Mouse (Mus musculus) T-helper 17 cell (primary cell): ENCODE data around the gene 3110021N24Rik.
"Not testable (repeated sequence)": the region's sequence is repeated elsewhere in the genome, so short reads cannot be mapped to it uniquely, and the experiment has no call there.

Source experiments
- in situ Hi-C, 2 experiments: fragments of 300-600 bp; cut with MboI, MseI; formaldehyde crosslinking; loops; 1 replicate in 1 of 2; 2 replicates in 1 of 2; pipeline ENCODE4 v1.15.1; 2025; ENCODE audit warnings: high pct_unique_total_duplicates in 2 of 2

3110021N24Rik gene

GRCm38 (mm10) chr4:108719349-108719748, at the start of gene 3110021N24Rik:
Gene 3110021N24Rik (plus strand): TSS chr4:108719649.
- in situ Hi-C loops: no loop called here

GRCm38 (mm10) chr4:108686156-108686555, 33.3 kb upstream of the 3110021N24Rik start:
- in situ Hi-C loops: no loop called here

GRCm38 (mm10) chr4:108687098-108687497, 32.4 kb upstream of the 3110021N24Rik start:
- in situ Hi-C loops: not testable (repeated sequence)

- in situ Hi-C loops: no loop called here
Observed at GRCm38 (mm10) chr4:108690479-108690878, 29.0 kb upstream of the 3110021N24Rik start.

- in situ Hi-C loops: no loop called here
Observed at GRCm38 (mm10) chr4:108691469-108691868, 28.0 kb upstream of the 3110021N24Rik start.

- in situ Hi-C loops: no loop called here
Observed at GRCm38 (mm10) chr4:108696934-108697333, 22.5 kb upstream of the 3110021N24Rik start.

GRCm38 (mm10) chr4:108708209-108708608, 11.2 kb upstream of the 3110021N24Rik start:
- in situ Hi-C loops: no loop called here

- in situ Hi-C loops: no loop called here
Observed at GRCm38 (mm10) chr4:108721245-108721784, 1.9 kb downstream of the 3110021N24Rik start.

- in situ Hi-C loops: no loop called here
Observed at GRCm38 (mm10) chr4:108724102-108724501, 4.7 kb downstream of the 3110021N24Rik start.

GRCm38 (mm10) chr4:108730450-108730849, 11.0 kb downstream of the 3110021N24Rik start:
- in situ Hi-C loops: no loop called here

GRCm38 (mm10) chr4:108731582-108731981, 12.1 kb downstream of the 3110021N24Rik start:
- in situ Hi-C loops: no loop called here

- in situ Hi-C loops: no loop called here
Observed at GRCm38 (mm10) chr4:108746160-108746873, 26.9 kb downstream of the 3110021N24Rik start.

GRCm38 (mm10) chr4:108759583-108759982, 40.1 kb downstream of the 3110021N24Rik start:
- in situ Hi-C loops: no loop called here

GRCm38 (mm10) chr4:108768527-108768926, 49.1 kb downstream of the 3110021N24Rik start:
- in situ Hi-C loops: no loop called here

GRCm38 (mm10) chr4:108779763-108780056, 60.3 kb downstream of the 3110021N24Rik start:
- in situ Hi-C loops: no loop called here

GRCm38 (mm10) chr4:108780057-108780863, 60.8 kb downstream of the 3110021N24Rik start, which contains the start of gene Zfyve9:
Gene Zfyve9 (minus strand): TSS chr4:108780798.
- in situ Hi-C loops: no loop called here

- in situ Hi-C loops: no loop called here
Observed at GRCm38 (mm10) chr4:108780864-108781205, 61.4 kb downstream of the 3110021N24Rik start.

GRCm38 (mm10) chr4:108781596-108781995, 62.1 kb downstream of the 3110021N24Rik start:
- in situ Hi-C loops: no loop called here

GRCm38 (mm10) chr4:108782421-108783085, 63.1 kb downstream of the 3110021N24Rik start:
- in situ Hi-C loops: no loop called here

- in situ Hi-C loops: no loop called here
Observed at GRCm38 (mm10) chr4:108789258-108789936, 69.9 kb downstream of the 3110021N24Rik start.

GRCm38 (mm10) chr4:108790507-108790906, 71.1 kb downstream of the 3110021N24Rik start:
- in situ Hi-C loops: no loop called here
